Mouse (Mus musculus): ENCODE data around the gene Npff.

- no peak for TF ChIP-seq CTCF (IDR thresholded peaks at IDR 0.05; ENCODE audit: low read depth, low read length)
- TF ChIP-seq POLR2A (IDR thresholded peaks at IDR 0.05; ENCODE audit: borderline replicate concordance, low read depth, low read length) = no peak
Measured at GRCm38 (mm10) chr15:102547478-102547877, 22.7 kb upstream of the Npff start.
